Mouse (Mus musculus) embryonic facial prominence, embryonic 11.5 days (tissue): ENCODE results near the gene Ubac2. TPM values are rescaled to one million over a fixed set of nuclear protein-coding genes. Genes with fewer than 3 reads are reported as not detected.

Experiments
- ATAC-seq: fragments of 200-750 bp; cut with Nextera tagmentation; replicated peaks from 2 replicates; pipeline ENCODE4 v1.8.0; 2017; ENCODE audit warnings: low read depth; ENCODE audit not compliant: insufficient number of reproducible peaks, low FRiP score, low TSS enrichment
- DNase-seq: peaks from one replicate; pipeline ENCODE4 v3.0.0-alpha.2; 2015; ENCODE audit warnings: low spot score
- H3K27ac ChIP-seq: fragments of 300-500 bp; sonication (generic); replicated peaks from 2 replicates; pipeline ENCODE4 v1.5.1; 2014; ENCODE audit warnings: mild to moderate bottlenecking, low read depth, low read length, control low read depth
- H3K27me3 ChIP-seq: fragments of 300-500 bp; sonication (generic); 2 replicates; pipeline ENCODE4 v1.6.1; 2014; ENCODE audit warnings: mild to moderate bottlenecking, low read length, moderate library complexity, mixed read lengths; ENCODE audit not compliant: control insufficient read depth, insufficient read depth
- H3K36me3 ChIP-seq: fragments of 300-500 bp; sonication (generic); replicated peaks from 2 replicates; pipeline ENCODE4 v1.6.1; 2014; ENCODE audit warnings: low read depth, mild to moderate bottlenecking, low read length, moderate library complexity, mixed read lengths; ENCODE audit not compliant: control insufficient read depth, insufficient read depth
- H3K4me1 ChIP-seq: fragments of 300-500 bp; sonication (generic); 2 replicates; pipeline ENCODE4 v1.6.1; 2014; ENCODE audit warnings: low read length, mixed read lengths; ENCODE audit not compliant: control insufficient read depth, insufficient read depth
- H3K4me2 ChIP-seq: fragments of 300-500 bp; sonication (generic); 2 replicates; pipeline ENCODE4 v1.6.1; 2014; ENCODE audit warnings: low read depth, mild to moderate bottlenecking, control low read depth, low read length, moderate library complexity
- H3K4me3 ChIP-seq: fragments of 300-500 bp; sonication (generic); 2 replicates; pipeline ENCODE4 v1.5.1; 2014; ENCODE audit warnings: low read depth, low read length, control low read depth
- H3K9ac ChIP-seq: fragments of 300-500 bp; sonication (generic); replicated peaks from 2 replicates; pipeline ENCODE4 v1.6.1; 2014; ENCODE audit warnings: mild to moderate bottlenecking, control low read depth, low read length
- H3K9me3 ChIP-seq: fragments of 300-500 bp; sonication (generic); replicated peaks from 2 replicates; pipeline ENCODE4 v1.6.1; 2016; ENCODE audit warnings: mild to moderate bottlenecking, low read length, inconsistent platforms, mixed read lengths; ENCODE audit not compliant: control insufficient read depth
- WGBS: fragments of 180-500 bp; shearing (Covaris S2); extraction: QIAGEN DNeasy Blood & Tissue Kit; methylation state at CpG from one replicate; pipeline ENCODE4 v1.1.7; 2014; 5-methylcytosine and 5-hydroxymethylcytosine counted together
- polyA plus RNA-seq: library from polyadenylated mRNA; unstranded; fragments of >200 nt; fragmentation: Nextera tagmentation; extraction: Ambion mirVana; gene quantifications from 2 replicates; pipeline ENCODE4 v1.2.1, GENCODE M21; 2014

The Ubac2 gene
- polyA plus RNA-seq, 1 experiment from 2014 or later: 71.9 TPM

- Histone ChIP-seq H3K4me2 (no peak overlapping the region), H3K9me3 (no peaks in the 10 kb centered on the region), H3K4me1 (no peaks in the 10 kb centered on the region), H3K9ac (no peak overlapping the region), H3K27me3 (no peaks in the 10 kb centered on the region), H3K4me3 (no peak overlapping the region), H3K36me3 (no peaks in the 10 kb centered on the region), H3K27ac (no peak overlapping the region)
- DNase-seq (no peak), ATAC-seq (no peak)
- 69% methylated on average over 6 of the region's 6 CpGs for WGBS
These were observed 18.0 kb downstream of the Ubac2 start for GRCm38 (mm10) chr14:121896126-121897090.

- Histone ChIP-seq H3K4me3 (no peak overlapping the region), H3K4me1 (no peaks in the 10 kb centered on the region), H3K9ac (no peak overlapping the region), H3K9me3 (no peaks in the 10 kb centered on the region), H3K27me3 (no peaks in the 10 kb centered on the region), H3K27ac (no peak overlapping the region), H3K4me2 (no peak overlapping the region), H3K36me3 (no peaks in the 10 kb centered on the region)
- ATAC-seq (no peak), DNase-seq (no peak)
- WGBS: 87% methylated on average over 2 of the region's 2 CpGs
These were observed 19.4 kb downstream of the Ubac2 start for GRCm38 (mm10) chr14:121897773-121898172.

GRCm38 (mm10) chr14:121898509-121898908 lies 20.1 kb downstream of the Ubac2 start:
- DNase-seq (no peak), ATAC-seq (no peak)
- no peak overlapping the region for H3K4me2 ChIP-seq
- no peaks in the 10 kb centered on the region for H3K4me1 ChIP-seq
- H3K27ac ChIP-seq: no peak overlapping the region
- H3K9ac ChIP-seq: no peak overlapping the region
- no peaks in the 10 kb centered on the region for H3K36me3 ChIP-seq
- H3K27me3 ChIP-seq: no peaks in the 10 kb centered on the region
- WGBS: 90% methylated on average over 11 of the region's 11 CpGs
- H3K4me3 ChIP-seq: no peak overlapping the region
- H3K9me3 ChIP-seq: no peaks in the 10 kb centered on the region

GRCm38 (mm10) chr14:121899071-121899470 lies 20.7 kb downstream of the Ubac2 start:
- no peak overlapping the region for H3K4me3 ChIP-seq
- ATAC-seq: no peak
- H3K27ac ChIP-seq: no peak overlapping the region
- 78% methylated on average over 3 of the region's 3 CpGs for WGBS
- H3K4me2 ChIP-seq: no peak overlapping the region
- H3K4me1 ChIP-seq: no peaks in the 10 kb centered on the region
- H3K27me3 ChIP-seq: no peaks in the 10 kb centered on the region
- no peak overlapping the region for H3K9ac ChIP-seq
- H3K9me3 ChIP-seq: no peaks in the 10 kb centered on the region
- no peak for DNase-seq
- H3K36me3 ChIP-seq: no peaks in the 10 kb centered on the region

- no peak overlapping the region for H3K4me3 ChIP-seq
- no peaks in the 10 kb centered on the region for H3K36me3 ChIP-seq
- H3K4me2 ChIP-seq: no peak overlapping the region
- DNase-seq (no peak), ATAC-seq (no peak)
- no peak overlapping the region for H3K27ac ChIP-seq
- no peaks in the 10 kb centered on the region for H3K4me1 ChIP-seq
- WGBS: 89% methylated on average over 6 of the region's 6 CpGs
- H3K27me3 ChIP-seq: no peaks in the 10 kb centered on the region
- no peaks in the 10 kb centered on the region for H3K9me3 ChIP-seq
- H3K9ac ChIP-seq: no peak overlapping the region
These were observed 23.1 kb downstream of the Ubac2 start for GRCm38 (mm10) chr14:121901511-121901910.

GRCm38 (mm10) chr14:121903381-121903876 lies 25.0 kb downstream of the Ubac2 start:
- H3K27me3 ChIP-seq: no peaks in the 10 kb centered on the region
- 95% methylated on average over 7 of the region's 7 CpGs for WGBS
- no peaks in the 10 kb centered on the region for H3K36me3 ChIP-seq
- H3K4me1 ChIP-seq: no peaks in the 10 kb centered on the region
- no peaks in the 10 kb centered on the region for H3K9me3 ChIP-seq
- no peak overlapping the region for H3K4me3 ChIP-seq
- DNase-seq (no peak), ATAC-seq (no peak)
- no peak overlapping the region for H3K9ac ChIP-seq
- no peak overlapping the region for H3K27ac ChIP-seq
- H3K4me2 ChIP-seq: no peak overlapping the region

GRCm38 (mm10) chr14:121904754-121905153 lies 26.3 kb downstream of the Ubac2 start:
- no peak for ATAC-seq
- H3K36me3 ChIP-seq: no peaks in the 10 kb centered on the region
- no peak overlapping the region for H3K4me3 ChIP-seq
- H3K27me3 ChIP-seq: no peaks in the 10 kb centered on the region
- 67% methylated on average over 3 of the region's 3 CpGs for WGBS
- no peak for DNase-seq
- H3K27ac ChIP-seq: no peak overlapping the region
- no peaks in the 10 kb centered on the region for H3K4me1 ChIP-seq
- no peak overlapping the region for H3K4me2 ChIP-seq
- no peaks in the 10 kb centered on the region for H3K9me3 ChIP-seq
- no peak overlapping the region for H3K9ac ChIP-seq

GRCm38 (mm10) chr14:121906341-121906991 lies 28.0 kb downstream of the Ubac2 start:
- no peak overlapping the region for H3K27ac ChIP-seq
- no peak overlapping the region for H3K4me3 ChIP-seq
- no peaks in the 10 kb centered on the region for H3K4me1 ChIP-seq
- DNase-seq (no peak), ATAC-seq (no peak)
- H3K27me3 ChIP-seq: no peaks in the 10 kb centered on the region
- no peaks in the 10 kb centered on the region for H3K36me3 ChIP-seq
- H3K9me3 ChIP-seq: no peaks in the 10 kb centered on the region
- no peak overlapping the region for H3K9ac ChIP-seq
- H3K4me2 ChIP-seq: no peak overlapping the region
- WGBS: 83% methylated on average over 8 of the region's 8 CpGs
